Mouse (Mus musculus) right cerebral cortex, adult 18-20 months (tissue): ENCODE data around the gene Ykt6.
"Not testable (repeated sequence)": the region's sequence is repeated elsewhere in the genome, so short reads cannot be mapped to it uniquely, and the experiment has no call there.

Experiments
- DNase-seq: peaks from one replicate; pipeline ENCODE4 v3.0.0; 2022; ENCODE audit warnings: mixed read lengths

The Ykt6 gene

DNA sequence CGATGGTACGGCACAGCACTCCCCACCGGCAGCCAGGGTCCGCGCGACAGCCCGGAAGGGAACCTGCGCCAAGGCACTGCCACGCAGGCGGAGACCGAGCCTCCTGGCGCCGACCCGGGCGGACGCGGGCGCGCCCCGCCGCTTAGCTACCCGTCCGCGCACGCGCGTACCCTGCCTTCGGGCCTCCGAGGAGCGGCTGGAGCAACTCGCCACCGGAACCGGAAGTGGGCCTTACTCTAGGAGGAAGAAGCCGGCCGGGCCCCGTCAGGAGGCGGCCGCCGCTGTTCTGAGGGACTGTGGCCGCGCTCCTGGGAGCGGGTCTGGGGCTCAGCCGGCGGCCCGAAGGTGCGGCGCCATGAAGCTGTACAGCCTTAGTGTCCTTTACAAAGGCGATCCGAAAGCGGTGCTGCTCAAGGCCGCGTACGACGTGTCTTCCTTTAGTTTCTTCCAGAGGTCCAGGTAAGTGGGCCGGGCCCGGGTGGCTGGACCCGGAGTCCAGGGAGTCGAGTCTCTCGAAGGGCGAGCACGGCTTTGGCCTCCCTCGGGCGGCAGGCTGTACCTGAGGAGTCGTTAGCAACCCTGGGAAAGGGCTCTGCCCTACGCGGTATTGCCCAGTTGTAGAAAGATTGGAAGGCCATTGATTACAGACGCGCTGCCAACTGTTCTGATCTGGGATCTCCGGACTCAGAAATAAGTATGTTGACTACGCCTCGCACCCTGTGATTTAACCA is at the start of gene Ykt6:
Gene Ykt6, plus strand, starts transcription at position 148 of the 731 bp plus-strand sequence.
- peak; percentile 97 for DNase-seq

GRCm38 (mm10) chr11:5905778-5906518 is 49.5 kb upstream of the Ykt6 start:
- peak; percentile 32 for DNase-seq

DNA sequence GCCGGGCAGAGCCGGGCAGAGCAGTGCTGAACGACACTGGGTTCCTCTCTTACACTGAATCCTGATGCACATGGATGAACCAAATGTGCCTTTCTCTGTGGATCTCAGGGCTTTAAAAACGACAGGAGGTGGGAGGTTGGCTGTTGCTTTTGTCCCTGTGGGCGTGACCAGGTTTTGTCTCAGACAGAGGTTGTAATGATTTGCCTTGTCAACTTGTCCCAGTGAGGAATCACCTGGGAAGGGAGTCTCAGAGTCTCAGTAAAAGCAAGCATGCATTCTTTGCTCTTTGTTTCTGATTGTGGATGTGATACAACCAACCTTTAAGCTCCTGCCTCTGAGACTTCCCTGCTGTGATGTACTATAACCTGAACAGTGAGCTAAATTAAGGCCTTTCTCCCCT is 48.4 kb upstream of the Ykt6 start:
- DNase-seq, result no peak

DNA sequence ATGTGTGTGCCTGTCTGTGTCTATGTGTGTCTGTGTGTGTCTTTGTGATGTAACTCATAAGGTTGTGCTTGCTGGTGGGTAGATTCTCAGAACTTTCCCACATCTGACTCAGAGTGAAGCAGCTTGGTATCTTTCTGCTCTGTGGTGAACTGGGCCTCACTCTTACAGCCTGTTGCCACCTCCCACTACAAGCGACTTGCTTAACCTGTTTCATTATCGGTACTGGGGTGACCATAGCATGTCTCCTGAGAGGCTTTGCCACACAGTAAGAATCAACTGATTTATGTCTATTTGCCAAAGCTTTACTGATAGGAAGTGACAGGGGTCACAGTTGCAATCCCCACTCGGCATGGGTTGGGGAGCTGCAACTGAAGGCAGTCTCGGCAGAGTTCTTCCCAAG is 46.9 kb upstream of the Ykt6 start:
- no peak for DNase-seq

DNA sequence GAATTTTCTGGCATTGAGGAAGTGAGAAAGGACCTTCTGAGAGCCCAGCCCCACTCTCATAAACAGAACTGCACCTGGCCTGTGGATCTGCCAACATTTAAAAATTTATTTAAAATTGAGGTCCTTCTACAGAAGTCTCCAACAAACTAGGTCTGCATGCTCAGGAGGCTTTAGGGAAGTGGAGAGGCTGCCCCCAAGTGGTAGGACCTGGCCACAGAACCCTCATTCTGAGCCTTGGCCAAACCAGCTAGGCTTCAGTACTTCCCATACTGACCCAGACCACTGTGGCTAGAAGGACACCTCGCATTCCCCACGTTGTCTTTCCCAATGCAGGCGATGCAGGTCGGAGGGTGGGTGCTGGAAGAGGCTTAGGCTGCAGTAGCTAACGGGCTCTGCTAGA is 42.9 kb upstream of the Ykt6 start:
- peak; percentile 70 for DNase-seq

- DNase-seq, result no peak
These were observed 42.2 kb upstream of the Ykt6 start for GRCm38 (mm10) chr11:5913256-5913655.

DNA sequence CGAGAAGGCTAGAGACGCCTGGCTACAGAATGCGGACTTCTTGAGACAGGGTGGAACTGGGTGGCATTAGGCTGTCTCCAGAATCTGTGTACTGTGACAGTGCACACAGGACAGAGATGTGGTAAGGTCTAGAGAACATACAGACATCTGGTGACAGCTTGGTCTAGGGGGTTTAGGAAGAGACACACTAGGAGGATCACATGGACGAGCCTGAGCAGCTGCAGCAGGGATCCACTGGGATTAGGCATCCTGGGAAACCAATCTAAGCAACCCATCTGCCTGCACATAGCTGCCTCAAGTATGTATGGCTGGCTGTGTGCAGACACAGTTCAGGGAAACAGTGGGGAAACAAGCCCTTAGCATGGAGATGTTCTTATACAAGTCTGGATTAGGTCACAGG is 41.6 kb upstream of the Ykt6 start:
- no peak for DNase-seq

DNA sequence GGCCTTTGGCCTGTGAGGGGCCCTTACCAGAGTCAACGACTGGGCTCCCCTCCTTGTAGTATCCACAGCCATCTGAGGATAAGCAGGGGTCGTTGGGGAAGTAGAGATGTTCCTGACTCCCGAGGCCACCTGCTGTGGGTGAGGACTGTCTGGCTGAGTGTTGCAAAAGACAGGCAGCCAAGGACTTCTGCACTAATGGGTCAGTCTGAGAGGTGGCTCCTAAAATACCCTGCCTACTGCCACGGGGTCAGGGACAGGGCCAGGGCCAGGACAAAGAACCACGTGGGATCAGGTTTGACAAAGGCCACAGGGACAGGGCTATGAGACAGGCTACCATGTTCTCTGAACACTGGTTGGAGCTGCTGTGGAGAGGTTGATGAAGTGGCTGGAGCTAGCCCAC is 40.6 kb upstream of the Ykt6 start:
- DNase-seq, result no peak

GRCm38 (mm10) chr11:5915429-5916177 is 39.9 kb upstream of the Ykt6 start:
- peak; percentile 58 for DNase-seq

DNA sequence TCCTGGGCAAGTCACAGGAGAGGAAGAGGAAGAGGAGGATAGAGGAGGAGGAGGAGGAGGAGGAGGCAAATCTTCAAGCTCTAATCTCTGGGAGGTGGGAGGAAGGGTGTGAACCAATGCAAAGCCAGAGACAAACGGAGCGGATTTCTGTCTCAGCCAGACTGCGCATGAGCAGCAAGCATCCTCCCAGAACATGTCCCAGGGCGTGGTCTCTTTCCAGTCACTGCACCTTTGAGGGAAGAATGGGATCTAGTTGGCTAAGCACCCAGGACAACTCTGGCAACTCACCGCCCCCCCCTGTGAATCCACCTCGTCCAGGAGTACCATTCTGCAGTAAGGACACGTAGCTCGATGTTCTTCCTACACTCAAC is 39.3 kb upstream of the Ykt6 start:
- DNase-seq, result no peak

GRCm38 (mm10) chr11:5918111-5918510 is 37.4 kb upstream of the Ykt6 start:
- no peak for DNase-seq

GRCm38 (mm10) chr11:5919606-5920005 is 35.9 kb upstream of the Ykt6 start:
- DNase-seq, result no peak

DNA sequence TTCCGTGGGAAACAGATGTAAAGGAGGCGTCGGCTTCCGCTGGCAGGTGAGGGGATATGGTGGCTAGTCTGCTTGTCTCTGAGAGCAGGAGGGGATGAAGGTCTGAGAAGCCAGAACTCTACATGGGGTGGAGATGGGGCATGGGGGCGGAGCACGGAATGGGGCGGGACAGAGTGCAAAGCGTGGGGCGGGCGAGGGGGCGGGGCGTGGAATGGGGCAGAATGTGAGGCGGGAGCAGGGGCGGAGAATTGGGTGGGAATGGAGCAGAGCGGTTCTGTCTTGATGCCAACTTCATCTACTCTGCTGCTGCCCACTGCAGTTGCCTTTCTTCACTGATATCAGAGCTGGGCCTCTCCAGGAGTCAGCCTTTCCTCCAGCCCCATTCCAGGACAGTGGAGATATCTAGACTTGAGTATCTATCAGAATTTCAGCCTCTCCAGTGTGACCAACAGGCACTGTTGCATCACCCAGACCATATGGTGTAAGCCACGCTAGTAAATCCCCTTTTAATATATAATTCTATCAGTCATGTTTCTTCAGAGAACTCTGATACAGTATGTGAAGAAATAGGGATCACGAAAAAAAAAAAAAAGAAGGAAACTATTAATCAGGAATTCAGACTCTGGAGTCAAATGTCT is 35.1 kb upstream of the Ykt6 start:
- DNase-seq, result no peak

DNA sequence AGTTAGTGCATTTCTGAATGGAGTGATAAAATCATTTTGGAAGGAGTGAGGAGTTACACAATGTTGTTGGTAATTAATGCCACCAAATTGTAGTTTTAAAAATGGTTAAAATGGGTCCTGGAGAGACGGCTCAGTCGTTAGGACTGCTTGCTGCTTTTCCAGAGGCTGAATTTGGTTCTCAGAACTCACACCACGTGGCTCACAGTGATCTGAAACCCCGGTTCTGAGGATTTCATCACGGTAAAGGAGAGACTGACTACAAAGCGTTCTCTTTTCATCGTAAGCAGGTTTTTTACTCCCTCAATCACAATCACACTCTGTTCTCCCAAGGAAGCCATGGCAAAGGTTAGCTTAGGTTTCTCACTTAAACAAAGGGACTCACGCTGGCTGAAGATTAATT is 30.8 kb upstream of the Ykt6 start:
- DNase-seq, result no peak

- DNase-seq, result no peak
These were observed 28.7 kb upstream of the Ykt6 start for GRCm38 (mm10) chr11:5926696-5927220.

DNA sequence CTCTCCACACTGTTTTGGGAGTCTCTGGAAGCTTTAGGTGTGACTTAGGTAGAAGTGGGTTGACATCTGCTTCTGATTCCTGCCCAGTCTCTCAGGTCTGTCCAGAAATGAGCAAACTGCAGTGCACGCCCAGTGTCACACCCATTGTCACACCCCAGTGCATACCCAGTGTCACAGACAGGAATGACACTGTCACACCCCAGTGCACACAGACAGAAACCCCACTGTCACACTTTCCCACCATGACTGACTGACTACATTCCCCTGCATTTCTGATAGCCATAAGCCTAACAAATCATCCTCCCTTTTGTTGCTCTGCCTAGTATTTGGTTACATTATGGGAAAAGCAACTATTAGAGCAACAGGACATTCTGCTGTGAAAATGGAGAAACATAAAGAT is 24.9 kb upstream of the Ykt6 start:
- DNase-seq, result no peak

DNA sequence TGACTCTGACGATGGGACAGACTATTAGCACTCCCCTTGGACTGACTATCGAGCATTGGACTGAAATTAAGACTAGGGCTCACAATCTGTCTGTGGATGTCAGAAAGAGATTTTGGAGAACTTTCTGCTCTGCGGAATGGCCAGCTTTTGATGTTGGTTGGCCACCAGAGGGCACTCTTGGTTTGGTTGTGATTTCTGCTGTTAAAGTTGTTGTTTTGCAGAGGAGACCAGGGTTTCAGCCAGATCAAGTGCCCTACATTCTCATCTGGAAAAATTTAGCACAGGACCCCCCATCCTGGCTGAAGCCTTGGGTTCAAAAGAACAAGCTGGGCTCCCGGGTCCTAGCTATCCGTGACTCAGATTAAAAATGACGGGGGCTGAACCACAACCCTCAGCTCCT is 23.5 kb upstream of the Ykt6 start:
- DNase-seq, result not testable (repeated sequence)

- DNase-seq, result not testable (repeated sequence)
These were observed 21.0 kb upstream of the Ykt6 start for GRCm38 (mm10) chr11:5934531-5934930.

GRCm38 (mm10) chr11:5942966-5943365 is 12.5 kb upstream of the Ykt6 start:
- DNase-seq, result no peak

- no peak for DNase-seq
These were observed 10.4 kb upstream of the Ykt6 start for GRCm38 (mm10) chr11:5945096-5945495.

DNA sequence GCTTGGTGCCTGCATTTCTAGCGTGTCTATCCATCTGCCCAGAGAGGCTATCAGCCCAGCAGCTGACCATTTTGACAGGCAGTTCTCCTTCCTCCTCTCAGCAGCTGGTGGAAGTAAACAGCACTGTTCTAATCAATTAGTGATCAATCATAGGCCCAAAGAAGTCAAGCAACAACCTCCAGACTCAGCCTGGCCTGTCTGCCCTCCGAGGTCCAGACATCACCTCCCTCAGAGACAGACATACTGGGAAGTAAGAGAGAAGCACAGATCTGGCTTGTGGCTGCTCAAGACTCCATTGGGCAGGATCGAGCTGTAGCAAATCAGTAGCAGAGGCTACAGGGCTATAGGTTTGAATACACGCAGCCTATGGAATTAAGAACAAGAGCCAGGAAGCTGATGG is 7.7 kb upstream of the Ykt6 start:
- DNase-seq, result no peak

DNA sequence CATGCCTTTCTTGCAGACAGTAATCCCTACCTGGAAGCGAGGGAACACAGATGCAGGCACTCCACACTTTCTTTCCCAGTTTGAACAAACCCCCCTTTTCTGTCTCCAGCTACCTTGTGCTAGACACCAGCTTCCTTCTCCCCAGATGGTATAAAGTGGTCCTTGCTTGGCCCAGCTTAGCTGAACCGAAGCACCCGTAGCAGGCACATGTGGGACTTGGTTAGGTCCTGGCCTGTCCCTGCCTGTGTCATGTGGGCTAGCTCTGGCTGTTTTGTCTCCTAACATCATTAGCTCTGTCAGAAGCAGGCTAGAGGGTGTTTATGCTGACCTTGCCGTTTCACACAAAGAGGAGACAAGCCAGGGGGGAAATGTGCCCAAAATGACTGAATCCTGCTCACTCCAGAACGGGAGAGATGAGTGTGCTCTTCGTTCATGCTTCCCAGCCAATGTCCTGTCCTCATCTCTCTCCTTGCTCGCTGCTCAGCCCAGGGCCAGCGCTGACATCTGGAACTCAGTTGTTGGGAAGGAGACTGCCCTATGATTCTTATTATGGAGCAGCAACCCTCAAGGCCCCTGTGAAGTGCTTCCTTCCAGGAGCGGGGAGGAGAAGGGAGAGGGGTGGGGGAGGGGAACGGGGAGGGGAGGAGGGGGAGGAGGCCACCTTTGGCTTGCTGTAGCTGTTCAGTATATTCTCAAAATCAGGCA is 6.8 kb upstream of the Ykt6 start:
- DNase-seq, result no peak
